14 mouse cellular contexts compared by ENCODE assay signal in the genomic region with DNA sequence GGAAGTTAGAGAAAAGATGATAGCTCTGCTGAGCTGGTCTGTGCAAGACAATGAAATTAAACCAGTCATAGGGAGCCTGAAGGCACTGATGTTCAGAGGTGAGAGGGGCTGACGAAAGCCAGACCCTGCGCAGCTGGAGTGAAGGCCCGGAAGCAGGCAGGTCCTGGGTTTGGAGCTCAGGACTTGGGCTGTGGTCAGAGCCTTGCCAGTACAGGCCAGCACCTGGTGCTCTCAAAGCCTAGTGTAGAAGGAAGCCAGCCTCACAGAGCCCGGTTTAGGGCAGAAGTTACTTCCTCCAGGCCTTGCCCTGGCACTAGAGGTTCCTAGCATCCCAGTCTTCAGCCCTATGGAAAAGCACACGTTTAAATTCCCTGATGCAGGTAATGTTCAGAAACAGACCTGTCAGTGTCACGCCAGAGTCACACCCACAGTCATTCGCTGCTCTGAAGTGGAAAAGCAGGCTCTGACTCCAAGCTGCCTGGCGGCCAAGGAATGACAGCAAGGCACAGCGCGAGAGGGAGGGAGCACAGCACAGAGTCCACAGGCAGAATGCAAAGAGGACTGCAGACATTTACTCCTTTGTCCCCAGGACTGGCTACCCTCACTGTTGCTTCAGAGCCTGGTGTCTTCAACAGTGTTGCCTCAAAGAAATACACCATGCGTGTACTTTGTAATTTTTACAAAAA. TPM values are rescaled to one million over a fixed set of nuclear protein-coding genes. Genes with fewer than 3 reads are reported as not detected.
A peak's percentile ranks its signal among the peaks of the same experiment; 100 is the strongest.
DNase-seq lines count a peak whose midpoint lies in the region; ATAC-seq and TF ChIP-seq lines count a peak whose summit lies in the region.
"Had no signal": no experiment of that assay in that cellular context is flagged by ENCODE, and none has a peak within 500 bp of the region (broad histone marks: within the 10 kb centered on the region; RNA-seq: fewer than 3 reads in every experiment).

No protein-coding gene starts in this region.

- no peaks in the 10 kb centered on the region for H3K36me3 ChIP-seq in lung, embryonic 15.5 days
- H3K36me3 ChIP-seq in embryonic facial prominence, embryonic 11.5 days (replicated peaks; ENCODE audit: control insufficient read depth, insufficient read depth, low read depth, low read length) = no peaks in the 10 kb centered on the region
- no peaks in the 10 kb centered on the region for H3K36me3 ChIP-seq in liver, postnatal 0 days (replicated peaks; ENCODE audit: insufficient read depth, low read length)
- H3K36me3 ChIP-seq: midbrain, embryonic 12.5 days had no signal

- DNase-seq in heart, adult 11 months = peak; percentile 79
- no peak for DNase-seq in heart, postnatal 10 days
- no peak for DNase-seq in lung, postnatal 36 days
- no peak for DNase-seq in embryonic facial prominence, embryonic 11.5 days (ENCODE audit: low spot score)
- DNase-seq in liver, postnatal 0 days = peak; percentile 14
- DNase-seq in cerebellum, adult 8-10 months = no peak
- DNase-seq in cerebellum, adult 18-20 months = no peak
- DNase-seq: adrenal gland, postnatal 10 days; cerebellum, adult 9-11 months; gastrocnemius, postnatal 10 days; right cerebral cortex, postnatal 25 days had no signal

- H3K9ac ChIP-seq in lung, embryonic 15.5 days = no peak overlapping the region
- no peak overlapping the region; the same call in 1 of the 2 replicates for H3K9ac ChIP-seq in embryonic facial prominence, embryonic 11.5 days (replicated peaks; ENCODE audit: low read length)
- no peak overlapping the region for H3K9ac ChIP-seq in liver, postnatal 0 days (replicated peaks)
- H3K9ac ChIP-seq: midbrain, embryonic 12.5 days had no signal

- H3K27me3 ChIP-seq in lung, embryonic 15.5 days = no peaks in the 10 kb centered on the region
- H3K27me3 ChIP-seq in embryonic facial prominence, embryonic 11.5 days (ENCODE audit: control insufficient read depth, insufficient read depth, low read length) = no peaks in the 10 kb centered on the region
- H3K27me3 ChIP-seq in liver, postnatal 0 days (ENCODE audit: insufficient read depth, low read length) = no peaks in the 10 kb centered on the region
- H3K27me3 ChIP-seq: midbrain, embryonic 12.5 days had no signal

- TF ChIP-seq EP300 in liver, postnatal 0 days (IDR thresholded peaks at IDR 0.05; ENCODE audit: low read depth) = no peak

- H3K27ac ChIP-seq in lung, embryonic 15.5 days = peak overlapping the region; percentile 38
- H3K27ac ChIP-seq in embryonic facial prominence, embryonic 11.5 days (replicated peaks; ENCODE audit: low read depth, low read length) = no peak overlapping the region; the same call in 1 of the 2 replicates
- no peak overlapping the region for H3K27ac ChIP-seq in liver, postnatal 0 days (ENCODE audit: low read depth)
- H3K27ac ChIP-seq: layer of hippocampus, adult 2 months; midbrain, embryonic 12.5 days had no signal

- TF ChIP-seq CTCF in liver, postnatal 0 days (IDR thresholded peaks at IDR 0.05; ENCODE audit: low read depth) = no peak

- WGBS in lung, embryonic 15.5 days = 41% methylated on average over 11 of the region's 11 CpGs
- WGBS in embryonic facial prominence, embryonic 11.5 days = 35% methylated on average over 11 of the region's 11 CpGs
- WGBS in liver, postnatal 0 days (ENCODE audit: insufficient replicate concordance) = 43% methylated on average over 11 of the region's 11 CpGs

- no peak overlapping the region for H3K4me2 ChIP-seq in lung, embryonic 15.5 days
- H3K4me2 ChIP-seq in embryonic facial prominence, embryonic 11.5 days (ENCODE audit: low read depth, low read length) = no peak overlapping the region; the same call in 1 of the 2 replicates
- H3K4me2 ChIP-seq in liver, postnatal 0 days (ENCODE audit: low read depth, low read length) = no peak overlapping the region
- H3K4me2 ChIP-seq: midbrain, embryonic 12.5 days had no signal

- no peak overlapping the region for H3K4me3 ChIP-seq in lung, embryonic 15.5 days
- no peak overlapping the region for H3K4me3 ChIP-seq in embryonic facial prominence, embryonic 11.5 days (ENCODE audit: low read depth, low read length)
- no peak overlapping the region for H3K4me3 ChIP-seq in liver, postnatal 0 days (ENCODE audit: low read depth, low read length)
- H3K4me3 ChIP-seq: layer of hippocampus, adult 2 months; midbrain, embryonic 12.5 days had no signal

- H3K4me1 ChIP-seq in lung, embryonic 15.5 days = peaks cover 45% of the 10 kb centered on the region
- peaks cover 6% of the 10 kb centered on the region for H3K4me1 ChIP-seq in embryonic facial prominence, embryonic 11.5 days (ENCODE audit: control insufficient read depth, insufficient read depth, low read length)
- peaks cover 12% of the 10 kb centered on the region for H3K4me1 ChIP-seq in liver, postnatal 0 days (ENCODE audit: insufficient read depth)

- ATAC-seq in lung, embryonic 15.5 days (ENCODE audit: borderline replicate concordance, extremely low read depth, low FRiP score, low TSS enrichment) = no peak
- 0 out of 2 replicates have a peak, but pooled peaks have one; percentile 39 for ATAC-seq in embryonic facial prominence, embryonic 11.5 days (replicated peaks; ENCODE audit: insufficient number of reproducible peaks, low FRiP score, low TSS enrichment, low read depth)
- 0 out of 2 replicates have a peak, but pooled peaks have one; percentile 15 for ATAC-seq in liver, postnatal 0 days

- intact Hi-C loops in heart, postnatal 10 days (cut with DNase I) = loop anchor here (5.0 kb wide), 1 partner anchor 275 kb away; a partner anchor contains a TSS

- H3K9me3 ChIP-seq in lung, embryonic 15.5 days = no peaks in the 10 kb centered on the region
- no peaks in the 10 kb centered on the region for H3K9me3 ChIP-seq in embryonic facial prominence, embryonic 11.5 days (replicated peaks; ENCODE audit: control insufficient read depth, low read length)
- no peaks in the 10 kb centered on the region for H3K9me3 ChIP-seq in liver, postnatal 0 days (ENCODE audit: low read length)
- H3K9me3 ChIP-seq: midbrain, embryonic 12.5 days had no signal

RNA-seq across cellular contexts. Expression of a gene that starts 48.1 kb away (rescaled TPM):
- 1 to 10 TPM; 3.1 to 4.6 TPM for total RNA-seq in heart, postnatal 10 days (2021)
- 47.4 and 49.5 TPM in 2 replicates for polyA plus RNA-seq in lung, embryonic 15.5 days (2015; fragmentation: Nextera tagmentation; extraction: Ambion mirVana)
- 69.0 and 70.4 TPM in 2 replicates for polyA plus RNA-seq in embryonic facial prominence, embryonic 11.5 days (2014; fragmentation: Nextera tagmentation; extraction: Ambion mirVana)
- 4.9 and 6.2 TPM in 2 replicates for polyA plus RNA-seq in liver, postnatal 0 days (2015; fragmentation: Nextera tagmentation; extraction: Ambion mirVana)

Comparison
In these comparisons a context has a peak if more than half of its experiments do, and no peak if none do; other contexts are left out.
1. DNase-seq: peak in heart, adult 11 months (single experiment) and liver, postnatal 0 days (single experiment); none in heart, postnatal 10 days (0 of 2), lung, postnatal 36 days (single experiment), embryonic facial prominence, embryonic 11.5 days (single experiment), cerebellum, adult 8-10 months (single experiment) and cerebellum, adult 18-20 months (0 of 2).